Mouse (Mus musculus) stomach, postnatal 0 days (tissue): ENCODE data around the gene Saal1. TPM values are rescaled to one million over a fixed set of nuclear protein-coding genes. Genes with fewer than 3 reads are reported as not detected.
"Not testable (repeated sequence)": the region's sequence is repeated elsewhere in the genome, so short reads cannot be mapped to it uniquely, and the experiment has no call there.

ENCODE experiments used
- ATAC-seq: fragments of 200-750 bp; cut with Nextera tagmentation; 2 replicates; pipeline ENCODE4 v1.8.0; 2017; ENCODE audit not compliant: low FRiP score, low TSS enrichment
- DNase-seq: peaks from one replicate; pipeline ENCODE4 v3.0.0-alpha.2; 2016; ENCODE audit warnings: low spot score
- H3K27ac ChIP-seq: fragments of 300-500 bp; sonication (generic); replicated peaks from 2 replicates; pipeline ENCODE4 v1.5.1; 2014; ENCODE audit warnings: mild to moderate bottlenecking, control low read depth
- H3K27me3 ChIP-seq: fragments of 300-500 bp; sonication (generic); 2 replicates; pipeline ENCODE4 v1.6.1; 2014; ENCODE audit warnings: low read length; ENCODE audit not compliant: control insufficient read depth, insufficient read depth
- H3K36me3 ChIP-seq: fragments of 300-500 bp; sonication (generic); 2 replicates; pipeline ENCODE4 v1.6.1; 2014; ENCODE audit warnings: low read length, mixed read lengths; ENCODE audit not compliant: control insufficient read depth, insufficient read depth
- H3K4me1 ChIP-seq: fragments of 300-500 bp; sonication (generic); replicated peaks from 2 replicates; pipeline ENCODE4 v1.6.1; 2014; ENCODE audit warnings: antibody characterized with exemption; ENCODE audit not compliant: control insufficient read depth, insufficient read depth
- H3K4me2 ChIP-seq: fragments of 300-500 bp; sonication (generic); replicated peaks from 2 replicates; pipeline ENCODE4 v1.6.1; 2014; ENCODE audit warnings: low read depth, mild to moderate bottlenecking, control low read depth, moderate library complexity
- H3K4me3 ChIP-seq: fragments of 300-500 bp; sonication (generic); 2 replicates; pipeline ENCODE4 v1.5.1; 2014; ENCODE audit warnings: low read depth, low read length, control low read depth
- H3K9ac ChIP-seq: fragments of 300-500 bp; sonication (generic); 2 replicates; pipeline ENCODE4 v1.6.1; 2014; ENCODE audit warnings: mild to moderate bottlenecking, low read length, control low read depth, mixed read lengths
- H3K9me3 ChIP-seq: fragments of 300-500 bp; sonication (generic); 2 replicates; pipeline ENCODE4 v1.6.1; 2016; ENCODE audit warnings: low read length; ENCODE audit not compliant: control insufficient read depth
- CTCF ChIP-seq: IDR thresholded peaks from 2 replicates; pipeline ENCODE4 v1.5.1; 2016; ENCODE audit warnings: antibody characterized with exemption, low read depth, mild to moderate bottlenecking, moderate library complexity
- EP300 ChIP-seq: optimal IDR thresholded peaks from 2 replicates; pipeline ENCODE3; 2016; ENCODE audit warnings: antibody characterized with exemption
- WGBS: fragments of 180-500 bp; shearing (Covaris S2); extraction: QIAGEN DNeasy Blood & Tissue Kit; methylation state at CpG from one replicate; pipeline ENCODE4 v1.1.7; 2014; 5-methylcytosine and 5-hydroxymethylcytosine counted together
- polyA plus RNA-seq: library from polyadenylated mRNA; unstranded; fragments of >200 nt; fragmentation: Nextera tagmentation; extraction: Ambion mirVana; gene quantifications from 2 replicates; pipeline ENCODE4 v1.2.1, GENCODE M21; 2015

Gene Saal1
- 10.4 and 11.2 TPM in 2 replicates for polyA plus RNA-seq

DNA sequence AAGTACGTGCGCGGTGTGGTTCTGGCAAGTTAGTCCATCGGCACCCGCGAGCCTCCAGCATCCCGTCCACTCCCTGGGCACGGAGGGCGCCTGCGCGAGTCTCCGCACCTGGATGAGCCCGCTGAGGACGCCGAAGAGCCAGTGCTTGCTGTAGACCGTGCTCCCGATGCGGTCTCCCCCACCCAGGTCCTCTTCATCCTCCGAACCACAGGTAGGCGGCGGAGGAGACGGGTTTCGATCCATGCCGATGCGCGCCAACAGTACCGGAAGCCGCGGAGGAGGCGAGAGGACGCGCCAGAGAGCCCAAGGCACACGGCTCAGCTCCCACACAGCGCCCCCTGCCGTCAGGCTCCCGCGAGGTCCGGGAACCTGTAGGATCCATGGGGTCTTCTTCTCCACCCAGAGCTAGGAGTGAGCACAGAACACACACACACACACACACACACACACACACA is at the start of gene Saal1:
Saal1 (minus strand) TSS at position 291 of the 455 bp plus-strand sequence.
- H3K36me3 ChIP-seq: no peaks in the 10 kb centered on the region
- ATAC-seq (peak; percentile 97), DNase-seq (peak; percentile 93)
- 0% methylated on average over 26 of the region's 38 CpGs for WGBS
- H3K4me1 ChIP-seq: no peaks in the 10 kb centered on the region
- no peaks in the 10 kb centered on the region for H3K27me3 ChIP-seq
- H3K4me3 ChIP-seq: peak within 1 kb of the TSS; percentile 88
- TF ChIP-seq EP300 (no peak), CTCF (peak; percentile 98)
- no peaks in the 10 kb centered on the region for H3K9me3 ChIP-seq
- H3K4me2 ChIP-seq: peak within 1 kb of the TSS; percentile 65
- peak within 1 kb of the TSS; percentile 87 for H3K9ac ChIP-seq
- peak within 1 kb of the TSS; percentile 82 for H3K27ac ChIP-seq

DNA sequence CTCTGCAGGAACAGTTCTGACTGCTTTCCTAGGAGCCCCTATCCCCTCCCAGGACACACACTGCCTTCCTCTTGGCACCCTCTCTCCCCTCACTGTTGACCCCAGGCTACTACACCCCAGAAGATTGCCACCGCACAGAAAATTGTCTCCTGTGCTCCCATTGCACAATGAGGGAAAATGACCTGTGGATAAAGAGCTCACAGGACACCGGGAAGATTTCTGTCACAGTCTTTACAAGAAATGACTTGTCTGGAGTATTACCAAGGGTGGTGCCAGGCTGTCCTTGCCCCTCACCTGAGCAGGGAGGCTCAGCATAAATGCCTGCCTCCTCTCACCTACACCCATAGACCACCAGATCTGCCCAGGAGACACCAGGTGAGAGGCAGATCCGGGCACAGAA is 41.0 kb upstream of the Saal1 start, which contains the start of gene Saa2:
Saa2 (plus strand) TSS at position 301 of the 400 bp plus-strand sequence.
- ATAC-seq (no peak), DNase-seq (no peak)
- H3K9ac ChIP-seq: no peak within 1 kb of the TSS
- H3K4me1 ChIP-seq: no peaks in the 10 kb centered on the region
- no peaks in the 10 kb centered on the region for H3K27me3 ChIP-seq
- H3K4me3 ChIP-seq: no peak within 1 kb of the TSS
- no peaks in the 10 kb centered on the region for H3K9me3 ChIP-seq
- H3K27ac ChIP-seq: no peak within 1 kb of the TSS
- H3K36me3 ChIP-seq: no peaks in the 10 kb centered on the region
- TF ChIP-seq EP300: no peak
- no peak for TF ChIP-seq CTCF
- WGBS: 47% methylated on average over 3 of the region's 3 CpGs
- H3K4me2 ChIP-seq: no peak within 1 kb of the TSS

DNA sequence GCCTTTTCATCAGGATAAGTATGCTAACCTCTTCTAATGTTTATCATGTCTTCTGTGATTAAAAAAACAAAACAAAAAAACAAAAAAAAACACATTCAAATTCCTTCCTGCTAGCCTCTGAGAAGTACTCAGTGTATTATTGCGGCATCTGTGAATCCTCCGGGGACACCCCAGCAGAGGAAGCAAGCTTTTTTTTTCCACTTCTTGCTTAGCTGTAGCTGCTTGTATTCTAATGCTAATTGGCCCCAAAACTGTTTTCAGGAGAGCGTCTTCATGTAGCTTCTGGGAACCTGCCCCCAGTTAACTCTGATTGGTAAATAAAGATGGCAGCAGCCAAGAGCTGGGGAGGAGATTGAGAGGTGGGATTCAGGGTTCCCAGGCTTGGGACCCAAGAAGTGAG is 38.0 kb upstream of the Saal1 start:
- Histone ChIP-seq H3K36me3 (no peaks in the 10 kb centered on the region), H3K27ac (no peak overlapping the region), H3K4me1 (no peaks in the 10 kb centered on the region), H3K9ac (no peak overlapping the region), H3K4me3 (no peak overlapping the region), H3K9me3 (no peaks in the 10 kb centered on the region), H3K4me2 (no peak overlapping the region), H3K27me3 (no peaks in the 10 kb centered on the region)
- DNase-seq: no peak
- no peak for TF ChIP-seq CTCF
- no peak for TF ChIP-seq EP300
- ATAC-seq: no peak
- 58% methylated on average over 3 of the region's 3 CpGs for WGBS

DNA sequence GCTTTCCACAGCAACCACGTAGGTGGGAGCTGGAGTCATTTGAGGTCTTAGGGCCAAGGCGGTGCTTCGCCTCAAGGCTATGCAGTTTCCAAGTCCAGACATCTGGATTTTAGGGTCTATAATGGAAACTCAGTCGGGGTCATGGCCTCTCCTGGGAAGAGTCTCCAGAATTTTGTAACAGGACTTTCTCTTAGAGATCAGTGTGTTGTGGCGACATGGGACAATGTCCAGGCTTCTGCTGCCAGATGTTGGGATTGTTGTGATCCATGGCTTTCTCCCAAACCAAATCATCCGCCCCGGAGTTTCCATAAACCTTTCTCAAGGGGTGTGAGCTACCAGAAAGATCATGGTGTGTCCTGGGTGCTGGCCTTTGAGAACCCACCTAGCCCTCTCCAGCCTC is 35.9 kb upstream of the Saal1 start:
- Histone ChIP-seq H3K27ac (no peak overlapping the region), H3K4me2 (no peak overlapping the region), H3K9ac (no peak overlapping the region), H3K4me1 (no peaks in the 10 kb centered on the region), H3K4me3 (no peak overlapping the region), H3K9me3 (no peaks in the 10 kb centered on the region), H3K27me3 (no peaks in the 10 kb centered on the region), H3K36me3 (no peaks in the 10 kb centered on the region)
- DNase-seq (no peak), ATAC-seq (no peak)
- TF ChIP-seq EP300 (no peak), CTCF (no peak)
- WGBS: 60% methylated on average over 7 of the region's 7 CpGs

DNA sequence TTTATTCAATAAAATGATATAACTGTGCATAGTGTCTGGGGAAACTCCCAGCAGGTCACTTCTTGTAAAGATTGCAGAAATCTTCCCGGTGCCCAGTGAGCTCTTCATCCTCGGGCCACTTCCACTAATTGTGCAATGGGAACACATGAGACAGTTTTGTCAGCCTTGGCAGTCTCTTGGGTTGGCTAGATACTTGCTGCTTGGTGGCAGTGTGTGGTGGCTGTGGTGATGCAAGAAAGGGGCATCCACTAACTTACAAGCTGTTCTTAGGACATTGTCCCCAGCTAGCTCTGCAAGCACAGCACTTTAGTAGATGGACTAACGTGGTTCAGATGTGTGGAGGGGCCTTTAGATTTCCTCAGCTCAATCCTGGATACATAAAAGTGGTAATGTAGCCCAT is 35.3 kb upstream of the Saal1 start:
- no peak overlapping the region for H3K27ac ChIP-seq
- H3K4me1 ChIP-seq: no peaks in the 10 kb centered on the region
- 76% methylated on average over 3 of the region's 3 CpGs for WGBS
- no peak overlapping the region for H3K4me2 ChIP-seq
- H3K36me3 ChIP-seq: no peaks in the 10 kb centered on the region
- H3K9me3 ChIP-seq: no peaks in the 10 kb centered on the region
- no peak for ATAC-seq
- no peak for DNase-seq
- H3K27me3 ChIP-seq: no peaks in the 10 kb centered on the region
- TF ChIP-seq CTCF (no peak), EP300 (no peak)
- H3K9ac ChIP-seq: no peak overlapping the region
- no peak overlapping the region for H3K4me3 ChIP-seq

DNA sequence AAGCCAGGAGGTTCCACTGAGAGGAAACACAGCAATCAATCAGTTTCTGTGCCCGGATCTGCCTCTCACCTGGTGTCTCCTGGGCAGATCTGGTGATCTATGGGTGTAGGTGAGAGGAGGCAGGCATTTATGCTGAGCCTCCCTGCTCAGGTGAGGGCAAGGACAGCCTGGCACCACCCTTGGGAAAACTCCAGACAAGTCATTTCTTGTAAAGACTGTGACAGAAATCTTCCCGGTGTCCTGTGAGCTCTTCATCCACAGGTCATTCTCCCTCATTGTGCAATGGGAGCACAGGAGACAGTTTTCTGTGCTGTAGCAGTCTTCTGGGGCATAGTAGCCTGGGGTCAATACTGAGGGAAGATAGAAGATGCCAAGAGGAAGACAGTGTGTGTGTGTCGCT is 32.4 kb upstream of the Saal1 start, which contains the start of gene Saa1:
Saa1 (minus strand) TSS at position 101 of the 400 bp plus-strand sequence.
- ATAC-seq, H3K4me1 ChIP-seq, H3K36me3 ChIP-seq, H3K9ac ChIP-seq, H3K27ac ChIP-seq, H3K27me3 ChIP-seq, H3K4me2 ChIP-seq, H3K9me3 ChIP-seq, H3K4me3 ChIP-seq, DNase-seq: not testable (repeated sequence)
- 60% methylated on average over 3 of the region's 3 CpGs for WGBS

DNA sequence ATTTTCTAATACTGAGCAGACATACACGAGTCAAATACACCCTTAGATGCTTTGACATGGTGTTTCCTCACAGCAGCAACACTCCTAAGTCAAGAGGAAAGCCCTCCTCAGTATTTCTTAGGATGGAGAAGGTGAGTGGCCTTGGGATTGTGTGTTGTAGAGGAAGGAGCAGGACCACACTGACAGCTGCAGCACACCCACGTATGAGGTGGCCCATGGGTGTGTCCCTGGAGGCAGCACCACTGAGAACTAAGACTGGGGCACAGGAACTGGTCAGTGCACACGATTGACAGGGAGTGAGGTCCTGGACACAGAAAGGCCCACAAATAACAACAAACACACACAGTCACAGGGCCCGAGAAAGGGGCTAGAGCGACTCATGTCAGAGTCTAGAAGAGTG is 29.6 kb upstream of the Saal1 start:
- not testable (repeated sequence) for H3K36me3 ChIP-seq, H3K27me3 ChIP-seq, H3K4me2 ChIP-seq, H3K9ac ChIP-seq, H3K4me1 ChIP-seq, H3K4me3 ChIP-seq, H3K27ac ChIP-seq, H3K9me3 ChIP-seq, ATAC-seq, DNase-seq
- 82% methylated on average over 5 of the region's 5 CpGs for WGBS
